In the genomic region with DNA sequence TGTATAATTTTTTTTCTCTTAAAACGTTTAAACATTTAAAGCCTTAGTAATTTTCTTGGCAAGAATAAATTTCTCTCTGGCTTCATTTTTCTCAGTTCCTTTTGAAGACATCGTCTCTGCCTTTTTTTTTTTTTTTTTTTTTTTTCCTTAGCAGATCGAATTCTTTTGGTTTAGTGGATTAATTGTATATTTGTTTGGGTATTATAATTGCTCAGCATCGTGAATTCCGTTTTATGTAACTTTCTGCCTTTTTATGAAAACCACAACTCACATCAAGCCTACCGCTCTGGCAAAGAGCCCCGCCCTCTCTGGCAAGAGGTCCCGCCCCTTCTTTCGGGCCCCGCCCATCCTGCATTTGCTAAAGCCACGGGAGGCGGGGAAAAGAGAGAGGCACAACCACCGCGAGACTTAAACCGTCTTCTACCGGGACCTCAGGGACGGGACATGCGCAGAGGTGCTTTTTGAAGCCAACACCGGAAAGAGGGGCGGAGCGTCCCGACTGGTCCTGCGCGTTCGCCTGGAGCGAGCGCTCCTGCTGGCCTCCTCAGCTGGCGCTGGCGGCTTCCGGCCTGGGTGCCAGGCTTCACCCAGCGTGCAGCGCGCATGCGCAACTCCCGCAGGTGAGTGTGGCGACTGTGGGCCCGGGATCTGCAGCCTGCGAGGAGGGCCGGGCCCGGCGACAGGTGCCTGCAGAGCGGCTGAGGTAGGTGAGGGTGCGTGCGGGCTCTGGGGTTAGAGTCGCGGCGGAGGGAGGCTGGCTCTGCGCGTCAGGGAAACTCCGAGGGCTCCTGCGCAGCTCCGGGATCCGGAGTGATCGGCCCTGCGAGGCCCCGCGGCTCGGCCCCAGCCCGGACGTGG, we compare ENCODE assay signal across 8 mouse cellular contexts. TPM values are rescaled to one million over a fixed set of nuclear protein-coding genes. Genes with fewer than 3 reads are reported as not detected.
DNase-seq lines count a peak whose midpoint lies in the region; ATAC-seq and TF ChIP-seq lines count a peak whose summit lies in the region.

A gene (plus strand): TSS at position 544 of the 858 bp plus-strand sequence.

- in situ Hi-C loops in ES-E14 (cut with MboI; ENCODE audit: low sequenced_read_pairs in 2 of 2, unreplicated experiment in 2 of 2), result no loop called here

- 2% methylated on average over 60 of the region's 60 CpGs for WGBS in forebrain, embryonic 15.5 days
- 1% methylated on average over 60 of the region's 60 CpGs for WGBS in lung, adult 2 months

- peak; percentile 75 for TF ChIP-seq POLR2A in lung, adult 2 months (IDR thresholded peaks at IDR 0.05; ENCODE audit: borderline replicate concordance, extremely low read depth, low read depth, low read length)

- H3K9me3 ChIP-seq in ES-E14 (ENCODE audit: control insufficient read depth, insufficient read depth, low read depth, low read length), result no peaks in the 10 kb centered on the region
- H3K9me3 ChIP-seq in forebrain, embryonic 15.5 days, result no peaks in the 10 kb centered on the region

- peak within 1 kb of the TSS; percentile 65 for H3K4me2 ChIP-seq in forebrain, embryonic 15.5 days (replicated peaks)

- peak; percentile 99 for DNase-seq in ES-E14 (ENCODE audit: low read depth, low spot score)
- DNase-seq in cerebellum, adult 11-12 months, result peak; percentile 99
- peak; percentile 96 for DNase-seq in heart, postnatal 25 days (ENCODE audit: low spot score)
- peak; percentile 97 to 98 for DNase-seq in layer of hippocampus, adult 18-20 months (ENCODE audit: low spot score in 2 of 2)
- DNase-seq in lung, adult 2 months, result peak; percentile 95
- DNase-seq in thymus, adult 18-20 months, result peak; percentile 97 to 98

- ATAC-seq in forebrain, embryonic 15.5 days (replicated peaks), result peak; percentile 99
- ATAC-seq in neutrophil, adult 5-6 weeks (ENCODE audit: extremely low read depth, insufficient number of reproducible peaks, low FRiP score, poor library complexity, severe bottlenecking), result peak; percentile 99

- peak within 1 kb of the TSS; percentile 83 for H3K9ac ChIP-seq in ES-E14 (ENCODE audit: insufficient read depth, low read depth, low read length, poor library complexity, severe bottlenecking)
- peak within 1 kb of the TSS; percentile 88 for H3K9ac ChIP-seq in forebrain, embryonic 15.5 days (replicated peaks)

- peak within 1 kb of the TSS; percentile 79 to 89 for H3K4me3 ChIP-seq in ES-E14 (ENCODE audit: insufficient read depth in 1 of 2, low read depth in 1 of 2, low read length in 2 of 2, poor library complexity in 1 of 2, severe bottlenecking in 1 of 2)
- H3K4me3 ChIP-seq in forebrain, embryonic 15.5 days, result peak within 1 kb of the TSS; percentile 93
- peak within 1 kb of the TSS; percentile 97 for H3K4me3 ChIP-seq in lung, adult 2 months (replicated peaks; ENCODE audit: extremely low read depth, low read depth, low read length)

- intact Hi-C loops in heart, postnatal 25 days (cut with DNase I), result no loop called here

- H3K36me3 ChIP-seq in ES-E14 (ENCODE audit: control insufficient read depth, insufficient read depth, low read length, poor library complexity, severe bottlenecking), result peaks cover 3% of the 10 kb centered on the region; the same call in 1 of the 2 replicates
- peaks cover 14% of the 10 kb centered on the region; the same call in 1 of the 2 replicates for H3K36me3 ChIP-seq in forebrain, embryonic 15.5 days

- H3K27me3 ChIP-seq in forebrain, embryonic 15.5 days, result no peaks in the 10 kb centered on the region

- H3K27ac ChIP-seq in ES-E14 (ENCODE audit: insufficient read depth, low read depth, low read length, poor library complexity, severe bottlenecking), result no peak within 1 kb of the TSS
- peak within 1 kb of the TSS; percentile 80 for H3K27ac ChIP-seq in forebrain, embryonic 15.5 days (replicated peaks)

- peaks cover 0 to 3% of the 10 kb centered on the region in 2 experiments; a peak in 1 of 4 replicates for H3K4me1 ChIP-seq in ES-E14 (ENCODE audit: control insufficient read depth in 2 of 2, insufficient read depth in 2 of 2, low read length in 2 of 2, poor library complexity in 1 of 2)
- peaks cover 35% of the 10 kb centered on the region for H3K4me1 ChIP-seq in forebrain, embryonic 15.5 days
- peaks cover 3% of the 10 kb centered on the region for H3K4me1 ChIP-seq in lung, adult 2 months (ENCODE audit: control insufficient read depth, insufficient read depth, low read length)

- no peak for TF ChIP-seq CTCF in lung, adult 2 months (IDR thresholded peaks at IDR 0.05; ENCODE audit: insufficient read depth, low read length)

TF ChIP-seq in ES-E14, 5 proteins besides CTCF, POLR2A, EP300 and RAD21:
- TF ChIP-seq ZNF384 (IDR thresholded peaks at IDR 0.05; ENCODE audit: low read depth, low read length), result peak; percentile 73
- TF ChIP-seq CHD2 (IDR thresholded peaks at IDR 0.05; ENCODE audit: low read depth, low read length), result peak; percentile 91
- peak; percentile 88 for TF ChIP-seq HCFC1 (IDR thresholded peaks at IDR 0.05; ENCODE audit: borderline replicate concordance, insufficient read depth, low read length)
- TF ChIP-seq ZC3H11A (IDR thresholded peaks at IDR 0.05; ENCODE audit: borderline replicate concordance, low read depth, low read length), result no peak
- TF ChIP-seq MAFK (IDR thresholded peaks at IDR 0.05; ENCODE audit: insufficient read depth, low read depth, low read length), result no peak
TF ChIP-seq in ES-E14: peak in this region for 3.

RNA-seq across cellular contexts. Expression of the gene that starts here (rescaled TPM):
- 20.6 and 23.1 TPM in 2 replicates for total RNA-seq in ES-E14 (2012; rRNA removed)
- 28.2 and 28.4 TPM in 2 replicates for polyA plus RNA-seq in forebrain, embryonic 15.5 days (2015; fragmentation: Nextera tagmentation; extraction: Ambion mirVana)
- 10 to 100 TPM; 11.8 to 13.0 TPM for total RNA-seq in heart, postnatal 25 days (2021)
- 10 to 100 TPM; 37.2 to 37.8 TPM for total RNA-seq in layer of hippocampus, adult 18-20 months (2021)
- polyA plus RNA-seq in lung, adult 2 months (2012; rRNA removed), result 2.9 and 3.8 TPM in 2 replicates
- 45.7 and 50.4 TPM in 2 replicates for total RNA-seq in neutrophil, adult 5-6 weeks (2017)
